Mouse (Mus musculus) forebrain, embryonic 14.5 days (tissue): Measurements from ENCODE around the gene Tmed2. TPM values are rescaled to one million over a fixed set of nuclear protein-coding genes. Genes with fewer than 3 reads are reported as not detected.

Experiments used
- ATAC-seq: fragments of 200-750 bp; cut with Nextera tagmentation; 2 replicates; pipeline ENCODE4 v1.8.0; 2017; ENCODE audit warnings: mild to moderate bottlenecking, moderate library complexity
- DNase-seq: peaks from one replicate; pipeline ENCODE4 v3.0.0-alpha.2; 2015; ENCODE audit warnings: low spot score
- H3K27ac ChIP-seq: fragments of 300-500 bp; sonication (generic); 2 replicates; pipeline ENCODE4 v1.5.1; 2014; ENCODE audit warnings: low read depth, mild to moderate bottlenecking, control low read depth, low read length, moderate library complexity
- H3K27me3 ChIP-seq: fragments of 300-500 bp; sonication (generic); replicated peaks from 2 replicates; pipeline ENCODE4 v1.6.1; 2014; ENCODE audit warnings: low read length, control low read depth, mixed read lengths; ENCODE audit not compliant: control insufficient read depth, insufficient read depth
- H3K36me3 ChIP-seq: fragments of 300-500 bp; sonication (generic); 2 replicates; pipeline ENCODE4 v1.6.1; 2014; ENCODE audit warnings: low read length, control low read depth; ENCODE audit not compliant: control insufficient read depth, insufficient read depth
- H3K4me1 ChIP-seq: fragments of 300-500 bp; sonication (generic); 2 replicates; pipeline ENCODE4 v1.6.1; 2014; ENCODE audit warnings: antibody characterized with exemption, low read length, control low read depth; ENCODE audit not compliant: control insufficient read depth, insufficient read depth
- H3K4me2 ChIP-seq: fragments of 300-500 bp; sonication (generic); 2 replicates; pipeline ENCODE4 v1.6.1; 2014; ENCODE audit warnings: mild to moderate bottlenecking, control low read depth, low read length
- H3K4me3 ChIP-seq: fragments of 300-500 bp; sonication (generic); 2 replicates; pipeline ENCODE4 v1.5.1; 2014; ENCODE audit warnings: low read depth, low read length, control low read depth
- H3K9ac ChIP-seq: fragments of 300-500 bp; sonication (generic); 2 replicates; pipeline ENCODE4 v1.6.1; 2014; ENCODE audit warnings: mild to moderate bottlenecking, low read length, control low read depth, moderate library complexity
- H3K9me3 ChIP-seq: fragments of 300-500 bp; sonication (generic); replicated peaks from 2 replicates; pipeline ENCODE4 v1.6.1; 2016; ENCODE audit warnings: low read length, control low read depth, mixed read lengths; ENCODE audit not compliant: control insufficient read depth
- WGBS: fragments of 180-500 bp; shearing (Covaris S2); extraction: QIAGEN DNeasy Blood & Tissue Kit; methylation state at CpG from one replicate; pipeline ENCODE4 v1.1.7; 2014; 5-methylcytosine and 5-hydroxymethylcytosine counted together
- polyA plus RNA-seq: library from polyadenylated mRNA; unstranded; fragments of >200 nt; fragmentation: Nextera tagmentation; extraction: Ambion mirVana; gene quantifications from 2 replicates; pipeline ENCODE4 v1.2.1, GENCODE M21; 2014

Gene Tmed2
- polyA plus RNA-seq, 1 experiment from 2014 or later, result 416 TPM

- H3K36me3 ChIP-seq, result no peaks in the 10 kb centered on the region
- DNase-seq (peak; percentile 91), ATAC-seq (peak; percentile 95)
- WGBS, result under 1% methylated on average over 84 of the region's 96 CpGs
- peak within 1 kb of the TSS; percentile 72 for H3K4me3 ChIP-seq
- H3K27ac ChIP-seq, result peak within 1 kb of the TSS; percentile 60; the same call in 1 of the 2 replicates
- peaks cover 6% of the 10 kb centered on the region; the same call in 1 of the 2 replicates for H3K4me1 ChIP-seq
- no peaks in the 10 kb centered on the region for H3K9me3 ChIP-seq
- peak within 1 kb of the TSS; percentile 60 for H3K4me2 ChIP-seq
- H3K27me3 ChIP-seq, result no peaks in the 10 kb centered on the region
- H3K9ac ChIP-seq, result peak within 1 kb of the TSS; percentile 81
Observed at GRCm38 (mm10) chr5:124530655-124531582, 9.6 kb upstream of the Tmed2 start, which contains the start of gene Rilpl1. Rilpl1 (minus strand) TSS chr5:124531391.

GRCm38 (mm10) chr5:124531583-124531930 is 8.9 kb upstream of the Tmed2 start:
- H3K27ac ChIP-seq, result peak overlapping the region; percentile 60; the same call in 1 of the 2 replicates
- H3K27me3 ChIP-seq, result no peaks in the 10 kb centered on the region
- H3K9ac ChIP-seq, result peak overlapping the region; percentile 81
- ATAC-seq (no peak), DNase-seq (no peak)
- H3K9me3 ChIP-seq, result no peaks in the 10 kb centered on the region
- H3K4me3 ChIP-seq, result peak overlapping the region; percentile 72
- H3K4me1 ChIP-seq, result peaks cover 6% of the 10 kb centered on the region; the same call in 1 of the 2 replicates
- H3K4me2 ChIP-seq, result peak overlapping the region; percentile 60
- no peaks in the 10 kb centered on the region for H3K36me3 ChIP-seq
- 10% methylated on average over 14 of the region's 14 CpGs for WGBS

- no peaks in the 10 kb centered on the region for H3K27me3 ChIP-seq
- no peak overlapping the region for H3K9ac ChIP-seq
- ATAC-seq, result no peak
- WGBS, result 28% methylated on average over 7 of the region's 7 CpGs
- no peaks in the 10 kb centered on the region for H3K36me3 ChIP-seq
- no peak for DNase-seq
- H3K27ac ChIP-seq, result no peak overlapping the region
- no peak overlapping the region for H3K4me2 ChIP-seq
- H3K4me1 ChIP-seq, result peaks cover 6% of the 10 kb centered on the region; the same call in 1 of the 2 replicates
- H3K9me3 ChIP-seq, result no peaks in the 10 kb centered on the region
- no peak overlapping the region for H3K4me3 ChIP-seq
Observed at GRCm38 (mm10) chr5:124532451-124532850, 8.0 kb upstream of the Tmed2 start.

GRCm38 (mm10) chr5:124535016-124535415 is 5.5 kb upstream of the Tmed2 start:
- Histone ChIP-seq H3K4me2 (no peak overlapping the region), H3K4me3 (no peak overlapping the region), H3K27ac (no peak overlapping the region), H3K27me3 (no peaks in the 10 kb centered on the region), H3K4me1 (peaks cover 6% of the 10 kb centered on the region; the same call in 1 of the 2 replicates), H3K9ac (no peak overlapping the region), H3K36me3 (no peaks in the 10 kb centered on the region), H3K9me3 (no peaks in the 10 kb centered on the region)
- no peak for ATAC-seq
- DNase-seq, result no peak
- WGBS, result 76% methylated on average over 5 of the region's 5 CpGs

DNA sequence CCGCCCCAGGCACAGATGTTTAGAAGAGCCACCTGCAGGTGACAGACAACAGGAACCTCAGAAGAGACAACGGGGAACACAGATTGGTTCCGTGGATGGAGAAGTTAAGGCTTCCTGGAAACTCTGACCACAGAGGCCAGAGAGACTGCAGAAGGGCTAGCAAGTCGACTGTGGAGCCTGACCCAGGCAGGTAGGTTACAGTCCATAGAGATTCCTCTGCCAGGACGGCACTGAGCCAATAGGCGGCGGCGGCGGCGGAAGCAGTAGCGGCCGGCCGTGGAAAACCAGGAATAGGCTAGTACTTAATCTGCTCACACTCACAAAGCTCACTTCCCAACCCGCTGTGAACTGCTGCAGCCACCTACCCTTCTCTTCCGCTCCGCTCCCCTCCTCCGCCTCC is 3.7 kb upstream of the Tmed2 start:
- H3K4me3 ChIP-seq, result peak overlapping the region; percentile 8; the same call in 1 of the 2 replicates
- H3K27ac ChIP-seq, result no peak overlapping the region
- no peaks in the 10 kb centered on the region for H3K9me3 ChIP-seq
- DNase-seq, result no peak
- H3K36me3 ChIP-seq, result no peaks in the 10 kb centered on the region
- peaks cover 3% of the 10 kb centered on the region for H3K4me1 ChIP-seq
- peak overlapping the region; percentile 29; the same call in 1 of the 2 replicates for H3K9ac ChIP-seq
- 2% methylated on average over 14 of the region's 17 CpGs for WGBS
- H3K27me3 ChIP-seq, result no peaks in the 10 kb centered on the region
- H3K4me2 ChIP-seq, result 0 out of 2 replicates have a peak overlapping the region, but pooled peaks have one; percentile 16
- ATAC-seq, result no peak

DNA sequence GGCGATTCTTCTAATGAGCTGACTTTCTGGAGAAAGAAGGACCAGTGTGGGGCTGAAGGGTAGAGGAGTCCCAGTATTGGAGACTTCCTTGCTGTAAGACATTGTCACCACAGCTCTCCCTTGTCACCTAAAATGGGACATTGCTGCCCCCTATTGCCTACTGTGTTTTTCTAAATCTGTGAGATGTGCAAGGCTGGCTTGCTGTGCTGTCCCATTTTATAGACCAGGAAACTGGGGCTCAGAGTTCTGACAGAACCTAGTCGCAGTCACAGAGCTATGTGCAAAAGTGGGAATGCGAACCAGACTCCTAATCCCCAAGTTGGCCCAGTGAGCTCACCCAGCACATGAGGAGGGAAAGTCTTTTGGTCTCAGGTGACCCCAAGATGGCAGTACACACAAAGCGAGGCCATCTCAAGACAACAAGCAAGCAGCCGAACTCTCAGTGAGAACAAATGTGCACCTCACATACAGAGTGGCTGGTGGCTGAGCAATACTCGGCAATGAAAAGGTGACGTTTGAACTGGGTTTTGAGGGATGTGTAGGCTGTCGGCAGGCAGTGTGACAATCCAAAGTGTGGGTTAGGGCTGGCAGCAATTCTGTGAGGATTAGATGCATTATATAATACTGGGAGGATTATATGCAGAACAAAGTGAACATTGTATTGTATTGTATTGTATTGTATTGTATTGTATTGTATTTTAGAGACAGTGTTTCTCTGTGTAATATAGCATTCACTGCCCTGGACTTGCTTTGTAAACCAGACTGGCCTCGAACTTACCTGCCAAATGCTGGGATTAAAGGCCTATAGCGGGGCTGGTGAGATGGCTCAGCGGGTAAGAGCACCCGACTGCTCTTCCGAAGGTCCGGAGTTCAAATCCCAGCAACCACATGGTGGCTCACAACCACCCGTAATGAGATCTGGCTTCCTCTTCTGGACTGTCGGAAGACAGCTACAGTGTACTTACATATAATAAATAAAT is 1.4 kb upstream of the Tmed2 start:
- Histone ChIP-seq H3K36me3 (peaks cover 19% of the 10 kb centered on the region), H3K9ac (no peak overlapping the region), H3K9me3 (no peaks in the 10 kb centered on the region), H3K4me3 (no peak overlapping the region), H3K4me2 (no peak overlapping the region), H3K27me3 (no peaks in the 10 kb centered on the region), H3K27ac (no peak overlapping the region), H3K4me1 (peaks cover 12% of the 10 kb centered on the region)
- ATAC-seq (no peak), DNase-seq (peak; percentile 51)
- WGBS, result 72% methylated on average over 15 of the region's 16 CpGs

GRCm38 (mm10) chr5:124539905-124540304 is 590 bp upstream of the Tmed2 start:
- H3K4me2 ChIP-seq, result peak overlapping the region; percentile 33
- peaks cover 12% of the 10 kb centered on the region for H3K4me1 ChIP-seq
- DNase-seq (no peak), ATAC-seq (no peak)
- 75% methylated on average over 4 of the region's 4 CpGs for WGBS
- H3K27ac ChIP-seq, result no peak overlapping the region; the same call in 1 of the 2 replicates
- H3K9ac ChIP-seq, result no peak overlapping the region
- H3K27me3 ChIP-seq, result no peaks in the 10 kb centered on the region
- peak overlapping the region; percentile 90 for H3K4me3 ChIP-seq
- H3K9me3 ChIP-seq, result no peaks in the 10 kb centered on the region
- peaks cover 27% of the 10 kb centered on the region for H3K36me3 ChIP-seq

DNA sequence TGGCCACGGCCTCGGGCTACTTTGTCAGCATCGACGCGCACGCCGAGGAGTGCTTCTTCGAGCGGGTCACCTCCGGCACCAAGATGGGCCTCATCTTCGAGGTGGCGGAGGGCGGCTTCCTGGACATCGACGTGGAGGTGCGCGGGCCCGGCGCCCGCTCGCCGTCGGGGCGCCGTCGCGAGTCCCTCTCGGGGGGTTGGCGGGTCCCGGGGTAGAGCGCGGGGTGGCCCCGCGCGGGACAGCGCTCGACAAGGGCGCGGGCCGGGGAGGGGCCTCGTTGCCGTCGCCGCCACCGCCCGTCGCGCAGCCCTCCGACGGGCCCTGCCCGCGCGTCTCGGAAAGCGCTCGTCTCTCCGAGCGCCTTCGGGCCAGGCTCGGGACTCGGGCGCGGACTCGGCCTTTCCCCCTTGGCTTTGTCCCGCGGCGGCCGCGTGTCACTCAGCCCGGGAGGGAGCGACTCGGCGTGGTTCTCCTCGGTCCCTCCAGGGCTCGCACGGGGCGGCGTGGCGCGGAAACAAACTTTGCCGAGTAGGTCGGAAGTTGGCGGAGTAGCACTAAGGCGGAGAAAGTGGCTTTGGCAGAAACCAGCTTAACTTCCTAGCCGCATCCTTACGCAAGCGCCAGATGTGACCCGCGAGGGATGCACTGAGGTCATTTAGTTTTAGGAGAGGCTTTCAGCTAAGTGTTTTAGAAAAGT is 558 bp downstream of the Tmed2 start:
- peak overlapping the region; percentile 90 for H3K4me3 ChIP-seq
- WGBS, result under 1% methylated on average over 70 of the region's 89 CpGs
- ATAC-seq (peak; percentile 77), DNase-seq (peak; percentile 50)
- H3K9ac ChIP-seq, result peak overlapping the region; percentile 80
- peaks cover 38% of the 10 kb centered on the region for H3K36me3 ChIP-seq
- H3K27me3 ChIP-seq, result no peaks in the 10 kb centered on the region
- H3K4me2 ChIP-seq, result peak overlapping the region; percentile 85
- H3K4me1 ChIP-seq, result peaks cover 12% of the 10 kb centered on the region
- H3K9me3 ChIP-seq, result no peaks in the 10 kb centered on the region
- peak overlapping the region; percentile 57; the same call in 1 of the 2 replicates for H3K27ac ChIP-seq
